Mouse (Mus musculus): ENCODE results near the gene E030030I06Rik. TPM values are rescaled to one million over a fixed set of nuclear protein-coding genes. Genes with fewer than 3 reads are reported as not detected.
"Not testable (repeated sequence)": the region's sequence is repeated elsewhere in the genome, so short reads cannot be mapped to it uniquely, and the experiment has no call there.

Gene E030030I06Rik
- polyA plus RNA-seq, 1 experiment from 2014 or later = 1.7 TPM

GRCm38 (mm10) chr10:22166025-22166424 lies 17.0 kb upstream of the E030030I06Rik start:
- H3K9me3 ChIP-seq (ENCODE audit: control insufficient read depth, low read length); H3K4me2 ChIP-seq (ENCODE audit: low read depth, low read length); ATAC-seq (ENCODE audit: low read depth); H3K4me3 ChIP-seq (ENCODE audit: low read depth, low read length); H3K9ac ChIP-seq (replicated peaks; ENCODE audit: low read depth, low read length); H3K36me3 ChIP-seq (ENCODE audit: control insufficient read depth, insufficient read depth, low read length); H3K27me3 ChIP-seq (ENCODE audit: control insufficient read depth, insufficient read depth, low read length); H3K27ac ChIP-seq (ENCODE audit: low read depth, low read length); H3K4me1 ChIP-seq (ENCODE audit: control insufficient read depth, insufficient read depth, low read length): not testable (repeated sequence)
- WGBS = 78% methylated on average over 2 of the region's 2 CpGs

- WGBS = 69% methylated on average over 5 of the region's 5 CpGs
- H3K9me3 ChIP-seq (ENCODE audit: control insufficient read depth, low read length); H3K4me1 ChIP-seq (ENCODE audit: control insufficient read depth, insufficient read depth, low read length); H3K27me3 ChIP-seq (ENCODE audit: control insufficient read depth, insufficient read depth, low read length); ATAC-seq (ENCODE audit: low read depth); H3K4me2 ChIP-seq (ENCODE audit: low read depth, low read length); H3K27ac ChIP-seq (ENCODE audit: low read depth, low read length); H3K9ac ChIP-seq (replicated peaks; ENCODE audit: low read depth, low read length); H3K4me3 ChIP-seq (ENCODE audit: low read depth, low read length); H3K36me3 ChIP-seq (ENCODE audit: control insufficient read depth, insufficient read depth, low read length): not testable (repeated sequence)
Measured at GRCm38 (mm10) chr10:22165328-22166003, 16.4 kb upstream of the E030030I06Rik start.

- H3K9me3 ChIP-seq (ENCODE audit: control insufficient read depth, low read length); H3K27ac ChIP-seq (ENCODE audit: low read depth, low read length); H3K4me1 ChIP-seq (ENCODE audit: control insufficient read depth, insufficient read depth, low read length); H3K4me3 ChIP-seq (ENCODE audit: low read depth, low read length); H3K4me2 ChIP-seq (ENCODE audit: low read depth, low read length); H3K36me3 ChIP-seq (ENCODE audit: control insufficient read depth, insufficient read depth, low read length); H3K9ac ChIP-seq (replicated peaks; ENCODE audit: low read depth, low read length): not testable (repeated sequence)
- H3K27me3 ChIP-seq (ENCODE audit: control insufficient read depth, insufficient read depth, low read length) = peaks cover 11% of the 10 kb centered on the region
- WGBS = 37% methylated on average over 13 of the region's 16 CpGs
- ATAC-seq (ENCODE audit: low read depth) = peak; percentile 72
Measured at GRCm38 (mm10) chr10:22163705-22164583, 14.9 kb upstream of the E030030I06Rik start.

GRCm38 (mm10) chr10:22163279-22163678 lies 14.2 kb upstream of the E030030I06Rik start:
- not testable (repeated sequence) for H3K36me3 ChIP-seq (ENCODE audit: control insufficient read depth, insufficient read depth, low read length); H3K4me1 ChIP-seq (ENCODE audit: control insufficient read depth, insufficient read depth, low read length); H3K4me3 ChIP-seq (ENCODE audit: low read depth, low read length); H3K4me2 ChIP-seq (ENCODE audit: low read depth, low read length); H3K27ac ChIP-seq (ENCODE audit: low read depth, low read length); H3K9me3 ChIP-seq (ENCODE audit: control insufficient read depth, low read length); H3K9ac ChIP-seq (replicated peaks; ENCODE audit: low read depth, low read length)
- peak; percentile 38; the same call in 1 of the 2 replicates for ATAC-seq (ENCODE audit: low read depth)
- H3K27me3 ChIP-seq (ENCODE audit: control insufficient read depth, insufficient read depth, low read length) = peaks cover 11% of the 10 kb centered on the region
- 11% methylated on average over 9 of the region's 9 CpGs for WGBS

GRCm38 (mm10) chr10:22159581-22160140 lies 10.6 kb upstream of the E030030I06Rik start:
- no peaks in the 10 kb centered on the region for H3K9me3 ChIP-seq (ENCODE audit: control insufficient read depth, low read length)
- H3K36me3 ChIP-seq (ENCODE audit: control insufficient read depth, insufficient read depth, low read length) = no peaks in the 10 kb centered on the region
- H3K4me3 ChIP-seq (ENCODE audit: low read depth, low read length) = no peak overlapping the region
- H3K4me2 ChIP-seq (ENCODE audit: low read depth, low read length) = no peak overlapping the region
- no peak overlapping the region for H3K9ac ChIP-seq (replicated peaks; ENCODE audit: low read depth, low read length)
- H3K27me3 ChIP-seq (ENCODE audit: control insufficient read depth, insufficient read depth, low read length) = peaks cover 35% of the 10 kb centered on the region
- H3K4me1 ChIP-seq (ENCODE audit: control insufficient read depth, insufficient read depth, low read length) = 0 out of 2 replicates have a peak, but pooled peaks cover 2% of the 10 kb centered on the region
- H3K27ac ChIP-seq (ENCODE audit: low read depth, low read length) = no peak overlapping the region
- ATAC-seq (ENCODE audit: low read depth) = no peak
- WGBS = 1% methylated on average over 23 of the region's 23 CpGs

GRCm38 (mm10) chr10:22159131-22159561 lies 10.1 kb upstream of the E030030I06Rik start:
- peak; percentile 26; the same call in 1 of the 2 replicates for ATAC-seq (ENCODE audit: low read depth)
- Histone ChIP-seq H3K4me3 (ENCODE audit: low read depth, low read length) (no peak overlapping the region), H3K4me1 (ENCODE audit: control insufficient read depth, insufficient read depth, low read length) (0 out of 2 replicates have a peak, but pooled peaks cover 2% of the 10 kb centered on the region), H3K4me2 (ENCODE audit: low read depth, low read length) (no peak overlapping the region; the same call in 1 of the 2 replicates), H3K9ac (replicated peaks; ENCODE audit: low read depth, low read length) (no peak overlapping the region), H3K27me3 (ENCODE audit: control insufficient read depth, insufficient read depth, low read length) (peaks cover 35% of the 10 kb centered on the region), H3K9me3 (ENCODE audit: control insufficient read depth, low read length) (no peaks in the 10 kb centered on the region), H3K36me3 (ENCODE audit: control insufficient read depth, insufficient read depth, low read length) (no peaks in the 10 kb centered on the region), H3K27ac (ENCODE audit: low read depth, low read length) (no peak overlapping the region)
- WGBS = under 1% methylated on average over 24 of the region's 24 CpGs

- Histone ChIP-seq H3K27me3 (ENCODE audit: control insufficient read depth, insufficient read depth, low read length) (peaks cover 35% of the 10 kb centered on the region), H3K4me2 (ENCODE audit: low read depth, low read length) (peak within 1 kb of the TSS; percentile 23; the same call in 1 of the 2 replicates)
- H3K27ac ChIP-seq (ENCODE audit: low read depth, low read length); H3K36me3 ChIP-seq (ENCODE audit: control insufficient read depth, insufficient read depth, low read length); H3K4me1 ChIP-seq (ENCODE audit: control insufficient read depth, insufficient read depth, low read length); H3K9ac ChIP-seq (replicated peaks; ENCODE audit: low read depth, low read length); H3K9me3 ChIP-seq (ENCODE audit: control insufficient read depth, low read length); H3K4me3 ChIP-seq (ENCODE audit: low read depth, low read length): not testable (repeated sequence)
- peak; percentile 38 for ATAC-seq (ENCODE audit: low read depth)
- 2% methylated on average over 36 of the region's 48 CpGs for WGBS
Measured at GRCm38 (mm10) chr10:22158310-22158999, 9.4 kb upstream of the E030030I06Rik start, which contains the start of the genes Raet1e and H60b. Raet1e (plus strand) TSS chr10:22158569. H60b (plus strand) TSS chr10:22158586.

- Histone ChIP-seq H3K27me3 (ENCODE audit: control insufficient read depth, insufficient read depth, low read length) (peaks cover 31% of the 10 kb centered on the region), H3K4me3 (ENCODE audit: low read depth, low read length) (no peak overlapping the region), H3K27ac (ENCODE audit: low read depth, low read length) (no peak overlapping the region), H3K9ac (replicated peaks; ENCODE audit: low read depth, low read length) (no peak overlapping the region), H3K9me3 (ENCODE audit: control insufficient read depth, low read length) (no peaks in the 10 kb centered on the region), H3K4me2 (ENCODE audit: low read depth, low read length) (no peak overlapping the region), H3K36me3 (ENCODE audit: control insufficient read depth, insufficient read depth, low read length) (no peaks in the 10 kb centered on the region), H3K4me1 (ENCODE audit: control insufficient read depth, insufficient read depth, low read length) (0 out of 2 replicates have a peak, but pooled peaks cover 2% of the 10 kb centered on the region)
- no peak for ATAC-seq (ENCODE audit: low read depth)
- WGBS = 8% methylated on average over 3 of the region's 3 CpGs
Measured at GRCm38 (mm10) chr10:22154871-22155799, 6.1 kb upstream of the E030030I06Rik start.
